Mouse (Mus musculus) thymus, adult 2 months (tissue): ENCODE measurements around the gene BC005537. TPM values are rescaled to one million over a fixed set of nuclear protein-coding genes. Genes with fewer than 3 reads are reported as not detected.

Experiments
- DNase-seq: peaks from one replicate; pipeline ENCODE4 v3.0.0; 2021
- H3K27ac ChIP-seq: fragments of 200-500 bp; 2 replicates; pipeline ENCODE4 v1.5.1; 2012; ENCODE audit warnings: low read length, control low read depth; ENCODE audit not compliant: control insufficient read depth, insufficient read depth
- H3K27me3 ChIP-seq: fragments of 200-500 bp; 2 replicates; pipeline ENCODE4 v1.6.1; 2012; ENCODE audit warnings: mild to moderate bottlenecking, low read length, moderate library complexity, mixed read lengths; ENCODE audit not compliant: control insufficient read depth, insufficient read depth
- H3K36me3 ChIP-seq: fragments of 200-500 bp; 2 replicates; pipeline ENCODE4 v1.6.1; 2012; ENCODE audit warnings: mild to moderate bottlenecking, low read length, moderate library complexity; ENCODE audit not compliant: control insufficient read depth, insufficient read depth
- H3K4me1 ChIP-seq: fragments of 200-500 bp; replicated peaks from 2 replicates; pipeline ENCODE4 v1.6.1; 2012; ENCODE audit warnings: low read length; ENCODE audit not compliant: control insufficient read depth, insufficient read depth
- H3K4me3 ChIP-seq: fragments of 200-500 bp; 2 replicates; pipeline ENCODE4 v1.5.1; 2012; ENCODE audit warnings: mild to moderate bottlenecking, low read length, control low read depth, moderate library complexity; ENCODE audit not compliant: control insufficient read depth, insufficient read depth
- CTCF ChIP-seq: fragments of 200-500 bp; IDR thresholded peaks from 2 replicates; pipeline ENCODE4 v1.5.1; 2012; ENCODE audit warnings: mild to moderate bottlenecking, control low read depth, low read length, moderate library complexity, borderline replicate concordance; ENCODE audit not compliant: control insufficient read depth, poor library complexity, insufficient read depth; ENCODE audit errors: extremely low read depth
- POLR2A ChIP-seq: fragments of 200-500 bp; IDR thresholded peaks from 2 replicates; pipeline ENCODE4 v1.6.1; 2012; ENCODE audit warnings: mild to moderate bottlenecking, low read length, control low read depth, moderate library complexity; ENCODE audit not compliant: control insufficient read depth, poor library complexity, insufficient read depth; ENCODE audit errors: extremely low read depth
- WGBS: fragments of 180-500 bp; shearing (Covaris S2); methylation state at CpG from one replicate; pipeline ENCODE4 v1.1.7; 2018; 5-methylcytosine and 5-hydroxymethylcytosine counted together
- polyA plus RNA-seq: library from polyadenylated mRNA; depleted of rRNA; stranded (reverse); fragments of >200 nt; gene quantifications from 2 replicates; pipeline ENCODE4 v1.2.3, GENCODE M21; 2012; rRNA removed

BC005537 gene
- polyA plus RNA-seq, 1 experiment = 48.8 TPM

DNA sequence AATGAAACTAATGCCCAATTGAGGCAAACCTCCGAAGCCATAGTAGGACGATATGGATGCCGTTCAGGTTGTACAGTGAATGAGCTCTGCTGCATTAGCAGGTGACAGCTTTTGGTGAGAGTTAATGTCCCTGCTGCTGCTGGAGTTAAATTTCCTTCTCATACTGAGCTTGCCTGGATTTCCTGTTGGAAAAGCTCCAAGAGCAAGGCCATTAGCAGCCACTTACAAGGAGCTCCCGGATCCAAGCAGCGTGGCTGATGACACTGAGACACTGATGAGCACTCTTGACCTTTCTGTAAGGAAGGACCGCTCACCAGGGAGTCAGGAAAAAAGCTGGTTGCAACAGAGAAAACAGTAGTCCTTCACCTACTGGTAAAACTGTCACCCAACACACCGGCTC is 60.6 kb downstream of the BC005537 start:
- Histone ChIP-seq H3K4me1 (0 out of 2 replicates have a peak, but pooled peaks cover 4% of the 10 kb centered on the region), H3K27ac (no peak overlapping the region), H3K36me3 (no peaks in the 10 kb centered on the region), H3K27me3 (no peaks in the 10 kb centered on the region), H3K4me3 (no peak overlapping the region)
- no peak for TF ChIP-seq POLR2A
- no peak for TF ChIP-seq CTCF
- WGBS = 83% methylated on average over 7 of the region's 7 CpGs
- no peak for DNase-seq

- 70% methylated on average over 7 of the region's 7 CpGs for WGBS
- H3K27me3 ChIP-seq = no peaks in the 10 kb centered on the region
- H3K27ac ChIP-seq = no peak overlapping the region
- no peak overlapping the region for H3K4me3 ChIP-seq
- 0 out of 2 replicates have a peak, but pooled peaks cover 4% of the 10 kb centered on the region for H3K4me1 ChIP-seq
- DNase-seq = peak; percentile 69
- H3K36me3 ChIP-seq = no peaks in the 10 kb centered on the region
- TF ChIP-seq CTCF (no peak), POLR2A (no peak)
Observed at GRCm38 (mm10) chr13:24862520-24862919, 61.1 kb downstream of the BC005537 start.

Other genes starting within 250 kb of the BC005537 start
- 34.3 and 36.5 TPM in 2 replicates for gene Ripor2, start 219.5 kb upstream of the BC005537 start, polyA plus RNA-seq
- not detected in 2 replicates for gene Armh2, start 60.4 kb upstream of the BC005537 start, polyA plus RNA-seq
- gene Gmnn, start 39.7 kb upstream of the BC005537 start, polyA plus RNA-seq = 10.6 and 11.9 TPM in 2 replicates
- gene Acot13, start 29.9 kb downstream of the BC005537 start, polyA plus RNA-seq = 49.8 and 51.5 TPM in 2 replicates
- gene Tdp2, start 30.0 kb downstream of the BC005537 start, polyA plus RNA-seq = 40.3 and 42.4 TPM in 2 replicates
- 0.12 and 0.13 TPM in 2 replicates for gene D130043K22Rik, start 43.5 kb downstream of the BC005537 start, polyA plus RNA-seq
- gene Aldh5a1, start 136.0 kb downstream of the BC005537 start, polyA plus RNA-seq = 1.3 and 1.4 TPM in 2 replicates
- 0.47 and 1.0 TPM in 2 replicates for gene Gpld1, start 141.5 kb downstream of the BC005537 start, polyA plus RNA-seq
- gene Mrs2, start 218.7 kb downstream of the BC005537 start, polyA plus RNA-seq = 39.1 and 47.1 TPM in 2 replicates